Mouse (Mus musculus): ENCODE measurements around the gene Cubn.

The Cubn gene

DNA sequence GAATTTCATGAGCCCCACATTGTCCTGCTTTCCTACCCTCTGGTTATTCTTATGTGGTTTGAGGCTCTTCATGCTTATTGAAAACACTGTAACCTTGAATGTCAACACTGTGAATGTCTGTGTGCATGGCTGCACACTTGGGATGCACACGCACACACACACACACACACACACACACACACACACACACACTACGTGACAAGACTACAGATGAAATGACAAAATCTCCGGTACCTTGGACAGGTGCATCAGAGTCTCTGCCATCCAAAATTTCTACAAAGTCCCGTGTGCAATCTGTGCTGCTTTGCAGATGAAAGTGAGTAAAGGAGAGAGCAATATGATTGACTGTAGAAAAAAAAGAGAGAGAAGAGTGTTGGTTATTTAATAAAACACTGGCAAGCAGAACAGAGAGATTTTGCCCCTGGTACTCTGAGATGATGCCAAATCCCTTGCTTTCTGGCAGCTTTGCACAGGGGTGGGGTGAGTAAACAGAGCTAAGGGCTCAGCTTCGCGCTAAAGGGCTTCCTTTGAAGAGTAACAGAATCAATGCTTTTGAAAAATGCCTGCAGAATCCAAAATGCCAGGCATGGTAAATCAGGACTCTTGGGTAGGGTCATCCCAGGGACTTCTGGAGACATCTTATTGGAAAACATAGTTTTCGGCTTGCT lies 133.6 kb downstream of the Cubn start:
- no peak for DNase-seq (ENCODE audit: low spot score in 2 of 2)

DNA sequence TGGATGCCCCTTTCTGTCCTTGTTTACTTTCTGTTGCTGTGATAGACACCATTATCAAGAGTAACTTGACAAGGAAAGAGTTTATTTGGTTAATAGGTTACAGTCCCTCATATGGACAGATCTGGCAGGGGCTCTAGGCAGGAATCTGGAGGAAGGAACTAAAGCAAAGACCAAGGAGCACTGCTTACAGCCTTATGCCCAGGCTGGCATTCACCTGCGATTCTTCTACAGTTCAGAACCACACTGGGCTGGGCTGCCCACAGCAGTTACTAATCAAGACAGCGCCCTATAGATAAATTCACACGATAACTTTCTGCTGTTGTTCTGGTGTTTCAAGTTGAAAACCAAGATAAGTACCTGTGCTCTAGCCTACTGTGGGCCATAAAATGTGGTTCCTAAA lies 138.8 kb downstream of the Cubn start:
- DNase-seq (ENCODE audit: low spot score in 2 of 2) = no peak

DNA sequence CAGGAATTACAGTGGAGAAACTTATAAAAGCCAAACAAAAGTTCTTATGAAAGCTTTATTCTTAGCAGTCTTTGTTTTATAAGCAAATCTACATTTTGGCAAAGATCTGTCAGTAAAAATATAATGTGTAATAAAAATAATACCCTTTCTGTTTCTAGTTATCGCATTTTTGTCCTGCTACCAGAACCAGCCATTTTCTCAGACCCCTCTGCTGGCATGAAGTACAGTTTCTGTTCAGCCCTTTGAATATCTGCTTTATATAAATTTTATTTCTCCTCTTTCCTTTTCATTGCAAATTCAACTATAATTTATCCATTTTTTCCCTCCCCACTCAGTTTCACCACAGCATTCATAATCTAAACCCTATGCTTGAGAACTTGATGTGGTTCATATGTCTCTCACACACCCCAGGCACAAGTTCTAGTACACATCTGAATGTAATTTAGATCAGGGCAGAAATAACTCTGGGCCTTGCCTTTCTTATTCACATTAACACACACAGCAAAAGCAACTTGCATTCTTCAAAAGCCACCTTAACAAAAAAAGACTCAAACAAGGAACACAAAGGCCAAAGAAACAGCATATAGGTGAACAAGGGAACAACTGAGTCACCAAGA lies 139.4 kb downstream of the Cubn start:
- no peak for DNase-seq (ENCODE audit: low spot score in 2 of 2)

DNA sequence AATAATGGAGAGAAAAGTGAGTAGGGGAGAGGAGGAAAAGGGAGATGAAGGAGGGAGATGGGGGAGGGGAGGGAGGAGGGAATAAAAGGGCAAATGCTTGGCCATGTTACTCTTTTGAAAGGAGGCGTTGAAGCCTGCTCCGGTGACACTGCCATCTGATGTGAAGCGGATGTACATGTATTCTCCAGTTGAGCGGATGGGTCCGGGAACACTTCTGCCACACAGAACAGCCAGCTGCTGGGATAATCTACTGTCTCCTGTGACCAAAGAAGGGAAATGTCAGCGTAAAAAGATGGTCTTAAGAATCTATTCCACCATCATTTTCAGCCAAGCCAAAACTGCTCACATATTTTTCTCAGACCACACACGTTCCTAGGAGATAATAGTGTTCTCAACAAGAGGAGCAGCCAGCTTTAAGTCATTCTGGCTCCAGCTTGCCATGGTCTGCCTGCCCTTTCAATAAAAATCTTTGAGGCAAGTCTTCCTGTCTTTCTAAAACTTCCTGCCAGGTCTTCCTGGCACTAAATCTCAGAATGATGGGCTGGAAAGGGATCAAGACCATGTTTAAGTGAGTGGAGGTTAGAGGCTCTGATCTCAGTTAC lies 149.2 kb downstream of the Cubn start:
- no peak for DNase-seq (ENCODE audit: low spot score in 2 of 2)

DNA sequence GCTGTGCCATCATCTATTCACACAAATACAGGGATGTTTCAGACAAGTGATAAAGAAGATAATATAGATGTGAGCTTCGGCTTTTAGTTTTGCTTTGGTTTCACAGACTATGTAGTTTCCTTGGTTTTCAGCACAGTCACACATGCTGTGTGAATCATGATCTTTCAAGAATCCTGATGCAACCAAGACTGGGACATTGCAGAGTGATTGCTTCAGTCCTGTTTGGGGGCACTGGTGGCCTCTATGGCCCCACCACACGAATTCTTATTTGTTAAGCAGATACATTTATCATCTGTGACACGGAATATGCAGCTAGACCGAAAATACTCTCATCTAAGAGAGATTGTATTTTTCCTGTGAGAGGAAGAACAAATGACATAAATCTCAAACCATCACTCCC lies 156.2 kb downstream of the Cubn start:
- DNase-seq (ENCODE audit: low spot score in 2 of 2) = no peak

DNA sequence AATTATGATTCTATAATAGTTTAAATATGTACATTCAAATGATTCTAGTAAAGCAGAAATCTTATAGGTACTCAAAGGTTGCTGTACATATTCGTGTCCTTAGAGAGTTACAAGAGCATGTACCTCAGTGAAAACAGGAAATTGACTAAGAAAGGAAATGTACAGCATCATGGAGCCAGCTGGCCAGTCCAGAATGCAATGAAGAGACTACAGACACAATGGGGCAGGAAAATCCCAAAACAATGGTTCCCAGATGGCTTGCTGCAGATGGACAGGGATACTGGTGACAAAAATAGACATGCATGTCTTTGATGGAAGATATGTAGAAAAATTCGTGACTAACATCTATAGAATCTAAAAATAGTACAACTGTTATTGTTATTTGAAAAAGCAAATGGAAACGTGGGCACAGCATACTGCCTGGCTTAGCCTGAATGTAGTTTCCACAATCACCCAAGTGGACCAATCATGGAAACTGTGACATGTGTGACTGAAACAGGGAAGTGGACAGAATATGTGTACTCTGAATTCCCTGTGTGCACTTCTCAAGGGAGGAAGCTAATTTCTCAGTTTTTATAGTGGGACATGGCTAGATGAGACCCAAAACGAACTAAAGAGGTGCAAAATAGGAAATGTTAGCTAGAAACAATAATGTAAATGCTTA lies 161.7 kb downstream of the Cubn start:
- DNase-seq (ENCODE audit: low spot score in 2 of 2) = peak; percentile 3 to 24

DNA sequence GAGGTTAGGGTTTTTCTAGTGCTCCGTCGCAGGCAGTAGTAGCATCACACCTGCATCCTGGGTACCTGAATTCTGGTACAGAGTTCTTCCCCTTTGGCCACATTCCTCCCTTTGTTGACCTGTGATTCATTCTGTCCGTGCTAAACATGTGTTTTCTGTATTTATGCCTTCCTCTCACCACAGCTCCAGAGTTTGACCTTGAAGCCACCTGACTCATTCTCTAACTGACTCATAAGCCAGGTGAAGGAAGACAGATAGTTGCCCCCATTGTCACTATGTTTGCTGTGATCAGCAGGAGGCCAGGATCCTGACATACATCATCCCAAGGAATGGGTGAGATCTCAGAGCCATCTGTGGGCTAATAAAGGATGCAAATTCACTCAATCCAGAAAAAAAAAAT lies 188.2 kb downstream of the Cubn start:
- no peak for DNase-seq (ENCODE audit: low spot score in 2 of 2)

DNA sequence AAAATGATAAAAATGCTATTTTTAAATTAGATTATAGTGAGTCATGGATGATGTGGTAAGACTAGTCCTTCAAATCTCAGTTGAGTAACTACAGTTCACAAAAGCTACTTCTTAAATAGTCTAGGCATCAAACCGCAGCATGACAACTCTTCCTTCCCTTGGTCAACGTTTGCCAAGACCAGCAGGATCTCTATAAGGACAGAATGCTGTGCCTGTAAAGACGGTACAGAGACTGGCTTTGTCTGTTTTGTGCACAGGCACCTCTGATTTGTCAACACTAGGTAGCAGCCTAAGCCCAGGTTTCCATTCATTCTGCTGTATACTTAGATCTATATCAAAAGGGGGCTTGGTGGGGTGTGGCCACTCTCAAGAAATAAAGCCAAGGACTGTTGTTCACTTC lies 192.6 kb downstream of the Cubn start:
- DNase-seq (ENCODE audit: low spot score in 2 of 2) = no peak

DNA sequence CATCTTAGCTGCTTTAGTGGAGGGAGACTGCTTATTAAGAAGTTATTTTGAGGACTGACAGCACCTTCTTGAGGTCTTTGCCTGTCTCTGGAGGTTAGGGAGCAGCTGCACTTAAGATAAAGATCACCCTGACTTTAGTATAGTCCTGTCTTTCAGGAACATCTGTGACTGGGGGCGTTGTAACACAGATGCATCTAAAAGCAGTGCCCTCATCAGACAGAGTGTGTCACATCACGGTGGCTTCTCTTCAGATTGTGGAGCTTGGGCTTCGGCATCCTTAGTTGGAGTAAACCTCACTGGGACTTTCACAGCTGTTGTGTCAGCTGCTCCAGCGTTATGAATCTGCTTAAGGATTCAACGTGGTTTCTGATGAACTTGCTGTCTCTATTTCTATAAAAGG lies 193.9 kb downstream of the Cubn start:
- DNase-seq (ENCODE audit: low spot score in 2 of 2) = no peak

DNA sequence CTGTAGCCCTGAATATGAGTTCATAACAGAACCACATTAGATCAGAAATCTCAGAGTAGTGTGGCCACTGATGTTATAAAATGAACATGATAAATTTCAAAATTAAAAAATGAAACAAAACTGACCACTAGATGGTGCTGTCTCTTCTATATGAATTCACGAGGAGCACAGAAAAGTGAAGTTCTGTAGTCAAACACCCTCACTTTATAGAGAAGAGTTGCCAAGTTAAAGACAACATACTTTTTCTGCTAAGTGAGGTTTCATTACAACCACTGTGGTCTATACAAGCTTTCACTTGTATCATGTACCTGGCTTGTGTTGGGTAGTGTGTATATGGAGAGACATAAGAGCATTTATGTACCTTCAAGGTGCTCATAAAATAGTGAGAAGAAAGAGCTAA lies 201.0 kb downstream of the Cubn start:
- peak in 1 of 2 experiments; percentile 33 for DNase-seq (ENCODE audit: low spot score in 2 of 2)

DNA sequence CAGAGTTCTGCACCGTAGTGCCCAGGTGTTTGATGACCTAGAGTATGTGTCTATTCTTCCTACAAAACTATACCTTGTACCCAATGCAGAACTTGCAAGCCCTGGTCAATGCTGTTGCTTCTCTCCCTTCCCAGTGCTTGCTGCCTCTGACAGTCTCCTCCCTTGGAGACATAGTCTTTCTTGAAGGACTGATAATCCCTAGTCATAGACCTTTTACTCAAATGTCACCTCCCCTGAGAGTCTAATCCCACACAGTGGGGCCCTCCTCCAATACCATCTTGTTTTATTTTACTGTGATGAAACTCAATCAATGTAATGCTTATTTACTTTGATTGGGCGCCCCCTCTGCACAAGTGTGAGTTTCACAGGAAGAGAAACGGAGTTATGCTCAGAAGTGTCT lies 201.5 kb downstream of the Cubn start:
- no peak for DNase-seq (ENCODE audit: low spot score in 2 of 2)

DNA sequence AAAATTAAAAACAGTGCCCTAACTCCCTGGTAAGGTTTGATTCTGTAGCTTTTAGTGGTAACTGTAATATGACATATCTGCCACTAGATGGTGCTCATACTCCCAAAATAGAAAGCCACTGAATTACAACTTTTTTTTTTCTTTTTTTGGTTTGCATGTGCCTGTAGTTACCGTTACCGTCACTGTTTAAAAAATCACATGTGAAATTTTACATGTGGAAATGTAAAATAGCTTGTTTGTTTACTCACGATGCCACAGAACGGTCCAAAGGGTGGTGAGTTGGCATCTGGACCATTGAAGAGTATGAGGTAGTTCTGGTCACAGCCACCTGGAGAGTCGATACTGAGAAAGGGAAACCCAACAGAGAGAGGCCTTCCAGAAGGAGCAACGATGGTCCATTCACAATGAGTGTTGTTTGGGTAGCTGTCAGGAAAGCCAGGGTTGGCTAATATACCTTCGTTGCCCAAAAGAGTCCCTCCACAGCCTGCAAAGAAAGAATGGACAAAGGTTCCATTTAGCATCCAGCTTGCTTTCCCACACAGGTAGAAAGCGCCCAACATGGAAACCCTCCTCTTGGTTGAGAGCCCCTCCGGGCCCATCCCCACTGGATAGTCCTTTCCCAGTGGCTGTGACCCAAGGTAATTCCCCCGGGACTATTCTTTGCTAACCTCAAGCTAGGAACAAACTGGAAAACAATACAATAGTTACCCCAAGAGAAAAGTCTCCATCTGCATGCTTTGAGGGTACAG lies 213.3 kb downstream of the Cubn start:
- no peak for DNase-seq (ENCODE audit: low spot score in 2 of 2)

DNA sequence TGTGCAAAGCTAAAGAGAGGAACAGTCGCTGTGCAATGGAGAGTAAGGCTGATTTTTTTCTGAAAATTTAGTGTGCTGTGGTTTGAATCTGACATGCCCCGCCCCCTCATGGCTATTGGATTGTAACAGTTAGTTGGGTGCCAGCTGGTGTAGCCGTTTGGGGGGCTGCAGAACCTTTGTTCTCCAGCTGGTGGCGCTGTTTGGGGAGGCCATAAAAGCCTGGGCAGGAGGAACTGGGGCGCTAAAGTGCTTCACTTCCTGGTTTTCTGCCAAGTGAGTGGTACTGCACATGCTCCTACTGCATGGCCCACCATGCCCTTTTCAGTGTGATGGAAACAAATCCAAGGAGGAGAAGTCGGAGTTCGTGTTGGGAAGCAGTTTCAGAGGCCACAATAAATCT lies 215.7 kb downstream of the Cubn start:
- DNase-seq (ENCODE audit: low spot score in 2 of 2) = no peak

DNA sequence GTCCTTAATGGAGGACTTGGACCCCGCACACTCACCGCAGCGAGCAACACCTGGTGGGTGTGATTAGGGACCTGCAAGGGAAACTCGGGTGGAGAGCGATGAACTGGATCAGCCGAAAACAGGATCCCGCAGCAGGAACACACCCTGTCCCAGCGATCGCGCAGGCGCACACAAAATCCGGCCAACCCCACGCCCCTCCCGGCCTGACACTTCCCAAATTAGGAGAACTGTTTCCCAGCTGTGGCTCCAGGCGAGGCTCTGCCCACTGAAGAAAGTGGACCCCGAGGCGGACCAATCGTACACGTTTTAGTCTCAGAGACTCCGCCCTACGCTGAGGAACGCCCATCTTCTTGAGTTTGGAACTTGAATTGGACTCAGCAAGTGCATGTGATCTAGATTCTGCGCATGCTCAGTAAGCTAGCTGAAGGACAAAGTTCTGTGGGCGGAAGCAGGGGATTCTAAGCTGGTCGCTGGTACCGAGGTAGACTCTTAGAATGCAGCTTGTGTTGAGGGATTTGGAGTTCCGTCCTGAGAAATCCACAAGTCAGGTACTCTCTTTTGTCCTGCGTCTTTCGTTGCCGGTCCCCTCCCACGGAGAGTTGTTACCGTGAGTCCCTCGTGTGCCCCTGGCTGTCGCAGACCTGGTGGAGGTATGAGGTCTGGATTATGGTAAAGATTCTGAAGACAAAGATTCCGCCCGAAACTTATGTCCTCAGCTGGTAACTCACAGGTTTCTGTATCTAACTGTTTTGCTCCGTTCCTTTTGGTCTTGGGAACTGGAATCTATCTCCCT lies 220.3 kb downstream of the Cubn start, which contains the start of gene Rsu1:
Gene Rsu1 (minus strand): TSS at position 251 of the 793 bp plus-strand sequence.
- peak; percentile 99 for DNase-seq (ENCODE audit: low spot score in 2 of 2)

DNA sequence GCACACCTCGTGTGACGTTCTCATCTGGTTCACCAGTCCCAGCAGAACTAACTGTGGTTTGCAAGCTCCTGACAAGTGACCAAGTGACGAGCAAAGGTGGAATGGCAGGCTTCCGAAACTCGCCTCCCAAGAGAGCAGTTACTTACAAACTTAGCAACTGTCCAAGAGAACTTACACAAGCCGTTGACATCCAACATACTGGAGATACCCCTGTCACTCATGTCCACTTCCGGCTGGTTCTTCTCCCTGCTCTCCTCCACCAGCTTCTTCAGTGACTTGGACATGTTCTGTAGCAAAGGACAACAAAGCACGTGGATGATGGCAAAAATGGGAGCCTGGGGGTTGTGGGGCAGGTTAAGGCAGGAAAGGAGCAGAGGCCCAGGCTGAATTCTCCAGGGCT lies 220.9 kb downstream of the Cubn start:
- DNase-seq (ENCODE audit: low spot score in 2 of 2) = no peak

DNA sequence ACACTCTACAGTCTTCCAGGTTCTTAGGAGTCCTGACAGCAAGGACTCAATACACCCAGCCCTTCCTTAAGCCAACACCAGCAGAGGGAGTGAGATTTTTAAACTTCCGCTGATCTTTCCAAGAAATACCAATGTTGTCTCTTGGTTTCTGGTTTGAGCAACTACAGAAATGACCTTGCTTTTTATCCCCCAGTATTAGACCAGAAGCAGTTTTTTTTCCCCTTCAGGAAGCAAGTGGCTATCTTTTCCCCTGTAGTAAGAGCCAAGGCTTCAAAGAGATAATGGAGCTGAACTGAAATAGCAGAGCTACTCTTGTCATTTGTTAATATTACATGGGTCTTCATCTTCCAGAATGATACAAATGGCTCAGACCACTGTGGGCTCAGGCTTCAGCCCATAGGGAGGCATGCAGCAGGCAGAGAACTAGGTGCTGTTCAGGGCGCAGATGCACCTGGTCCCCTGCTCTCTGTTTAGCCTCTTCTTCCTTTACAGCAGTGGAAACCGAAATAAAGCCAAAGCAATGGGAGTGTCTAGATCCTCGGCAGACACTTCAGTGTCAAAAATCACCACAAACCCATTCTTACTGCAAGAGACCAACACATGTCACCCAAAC lies 222.8 kb downstream of the Cubn start:
- DNase-seq (ENCODE audit: low spot score in 2 of 2) = no peak

DNA sequence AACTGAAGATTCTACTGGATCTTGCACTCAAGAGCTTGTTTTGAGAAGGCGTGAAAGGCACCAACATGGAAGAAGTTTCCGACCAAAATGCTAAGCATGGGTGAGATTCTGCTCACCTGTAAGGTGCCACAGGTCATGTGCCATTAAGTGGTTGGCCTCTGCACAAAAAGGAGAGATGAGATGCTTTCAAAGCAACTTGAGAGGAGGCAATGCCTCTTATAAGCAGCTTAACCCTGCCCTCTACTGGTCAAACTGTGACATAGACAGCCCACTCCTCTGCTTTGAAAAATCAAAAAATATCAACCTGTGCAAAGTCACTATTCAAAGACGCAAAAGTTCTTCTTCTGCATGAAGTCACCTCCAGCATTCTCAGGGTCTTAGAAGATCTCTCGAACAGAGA lies 226.7 kb downstream of the Cubn start:
- peak in 1 of 2 experiments; percentile 6 for DNase-seq (ENCODE audit: low spot score in 2 of 2)

DNA sequence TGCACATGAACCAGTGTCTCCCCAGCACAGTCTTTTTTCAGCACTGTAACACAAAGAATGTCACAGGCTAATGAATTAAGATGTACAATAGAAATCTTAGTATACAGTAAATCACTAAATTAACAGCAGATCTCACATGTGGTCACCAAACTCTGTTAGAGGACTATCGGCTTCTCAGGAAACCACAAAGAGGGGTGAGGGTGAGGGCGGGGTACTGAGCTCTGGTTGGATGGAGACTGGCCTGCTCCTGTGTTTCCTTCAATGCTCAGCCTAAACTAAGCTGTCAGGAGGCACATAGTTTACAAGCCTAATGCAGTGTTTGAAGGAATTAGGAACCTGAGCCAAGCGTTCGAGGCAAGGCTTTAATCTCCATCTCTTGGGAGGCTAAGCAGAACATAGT lies 228.5 kb downstream of the Cubn start:
- no peak for DNase-seq (ENCODE audit: low spot score in 2 of 2)

DNA sequence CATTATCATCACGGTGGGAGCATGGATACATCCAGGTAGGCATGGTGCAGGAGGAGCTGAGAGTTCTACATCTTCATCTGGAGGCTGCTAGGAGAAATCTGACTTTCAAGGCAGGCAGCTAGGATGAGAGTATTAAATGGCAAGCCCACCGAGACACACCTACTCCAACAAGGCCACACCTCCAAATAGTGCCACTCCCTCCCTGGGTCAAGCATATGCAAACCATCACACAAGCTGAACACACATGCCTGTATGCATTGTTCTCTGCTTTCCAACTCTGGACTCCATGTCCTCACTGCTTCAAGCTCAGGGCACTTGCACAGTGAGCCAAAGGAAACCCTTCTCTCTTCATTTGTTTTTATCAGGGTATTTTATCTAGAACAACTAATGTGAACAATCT lies 233.0 kb downstream of the Cubn start:
- DNase-seq (ENCODE audit: low spot score in 2 of 2) = no peak

DNA sequence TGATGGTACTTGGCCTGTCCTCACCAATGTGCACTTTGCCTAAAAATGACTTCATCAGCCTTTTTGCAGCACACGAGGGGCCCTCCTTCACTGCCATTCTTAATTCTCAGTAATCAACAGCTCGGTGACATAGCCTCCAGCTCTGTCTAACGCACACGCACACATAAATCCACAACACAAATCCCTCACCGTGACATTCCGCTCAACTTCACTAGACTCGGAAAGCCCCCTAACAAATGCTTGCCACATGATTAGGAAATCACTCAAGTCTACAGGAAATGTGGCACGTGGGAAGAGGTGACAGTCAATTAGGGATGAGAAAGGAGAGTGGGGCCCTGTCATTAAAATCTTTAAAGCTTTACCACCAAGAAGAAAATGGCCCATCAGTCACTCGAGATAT lies 250.9 kb downstream of the Cubn start:
- no peak for DNase-seq (ENCODE audit: low spot score in 2 of 2)
